23 mouse cellular contexts compared by ENCODE assay signal in genomic region chr1:86311467-86312005, GRCm38 (mm10). TPM values are rescaled to one million over a fixed set of nuclear protein-coding genes. Genes with fewer than 3 reads are reported as not detected.
DNase-seq lines count a peak whose midpoint lies in the region; ATAC-seq lines count a peak whose summit lies in the region.
"Had no signal": no experiment of that assay in that cellular context is flagged by ENCODE, and none has a peak within 500 bp of the region (broad histone marks: within the 10 kb centered on the region; RNA-seq: fewer than 3 reads in every experiment).

No protein-coding gene starts in this region.

- intact Hi-C loops in left cerebral cortex, postnatal 36 days (cut with DNase I): no loop called here

- no peaks in the 10 kb centered on the region for H3K9me3 ChIP-seq in forebrain, embryonic 12.5 days
- no peaks in the 10 kb centered on the region for H3K9me3 ChIP-seq in forebrain, embryonic 15.5 days
- no peaks in the 10 kb centered on the region for H3K9me3 ChIP-seq in lung, embryonic 15.5 days
- no peaks in the 10 kb centered on the region for H3K9me3 ChIP-seq in kidney, embryonic 16.5 days (ENCODE audit: low read length)
- H3K9me3 ChIP-seq: embryonic facial prominence, embryonic 15.5 days; G1E; heart, embryonic 10.5 days; megakaryocyte, embryonic 14.5 days; neural tube, embryonic 13.5 days had no signal

- no peak overlapping the region for H3K27ac ChIP-seq in forebrain, embryonic 12.5 days
- H3K27ac ChIP-seq in forebrain, embryonic 15.5 days (replicated peaks): no peak overlapping the region
- peak overlapping the region; percentile 27; the same call in 1 of the 2 replicates for H3K27ac ChIP-seq in lung, embryonic 15.5 days
- H3K27ac ChIP-seq in kidney, embryonic 16.5 days (ENCODE audit: low read length): no peak overlapping the region; the same call in none of the 2 replicates
- H3K27ac ChIP-seq: embryonic facial prominence, embryonic 15.5 days; heart, embryonic 10.5 days; hindbrain, postnatal 0 days; neural tube, embryonic 13.5 days; stomach, postnatal 0 days had no signal

- H3K36me3 ChIP-seq in forebrain, embryonic 12.5 days (replicated peaks): no peaks in the 10 kb centered on the region
- H3K36me3 ChIP-seq in forebrain, embryonic 15.5 days: no peaks in the 10 kb centered on the region
- H3K36me3 ChIP-seq in lung, embryonic 15.5 days: no peaks in the 10 kb centered on the region
- no peaks in the 10 kb centered on the region for H3K36me3 ChIP-seq in kidney, embryonic 16.5 days (ENCODE audit: insufficient read depth, low read length)
- H3K36me3 ChIP-seq: embryonic facial prominence, embryonic 15.5 days; G1E; heart, embryonic 10.5 days; neural tube, embryonic 13.5 days had no signal

- DNase-seq in lung, postnatal 25 days (ENCODE audit: low spot score): no peak
- DNase-seq in R1 (ENCODE audit: low read depth, low spot score): peak; percentile 96
- no peak for DNase-seq in left cerebral cortex, postnatal 36 days (ENCODE audit: low spot score in 2 of 2)
- no peak for DNase-seq in cerebellum, adult 8-10 months
- DNase-seq: adrenal gland, adult 8-10 months; B cell, adult 2 months; cerebellum, postnatal 25 days; heart, postnatal 14 days; layer of hippocampus, adult 9-11 months; lung, adult 2 months; right cerebral cortex, postnatal 25 days; thymus, postnatal 25 days had no signal

- H3K4me3 ChIP-seq in forebrain, embryonic 12.5 days (replicated peaks): no peak overlapping the region
- H3K4me3 ChIP-seq in forebrain, embryonic 15.5 days: no peak overlapping the region
- H3K4me3 ChIP-seq in lung, embryonic 15.5 days: no peak overlapping the region
- no peak overlapping the region for H3K4me3 ChIP-seq in kidney, embryonic 16.5 days (ENCODE audit: low read length)
- H3K4me3 ChIP-seq: embryonic facial prominence, embryonic 15.5 days; heart, embryonic 10.5 days; megakaryocyte, embryonic 14.5 days; neural tube, embryonic 13.5 days had no signal

- 31% methylated on average over 10 of the region's 10 CpGs for WGBS in forebrain, embryonic 12.5 days
- WGBS in forebrain, embryonic 15.5 days: 34% methylated on average over 10 of the region's 10 CpGs
- WGBS in lung, embryonic 15.5 days: 28% methylated on average over 10 of the region's 10 CpGs
- WGBS in kidney, embryonic 16.5 days: 26% methylated on average over 10 of the region's 10 CpGs

- ATAC-seq in forebrain, embryonic 12.5 days (ENCODE audit: low FRiP score): no peak
- no peak for ATAC-seq in forebrain, embryonic 15.5 days (replicated peaks)
- ATAC-seq in lung, embryonic 15.5 days (ENCODE audit: borderline replicate concordance, extremely low read depth, low FRiP score, low TSS enrichment): no peak
- peak; percentile 53; the same call in 1 of the 2 replicates for ATAC-seq in kidney, embryonic 16.5 days (ENCODE audit: low FRiP score, low TSS enrichment)
- ATAC-seq: hindbrain, postnatal 0 days had no signal

- H3K9ac ChIP-seq in forebrain, embryonic 12.5 days: no peak overlapping the region
- H3K9ac ChIP-seq in forebrain, embryonic 15.5 days (replicated peaks): no peak overlapping the region
- no peak overlapping the region for H3K9ac ChIP-seq in lung, embryonic 15.5 days
- no peak overlapping the region for H3K9ac ChIP-seq in kidney, embryonic 16.5 days (replicated peaks; ENCODE audit: low read length)
- H3K9ac ChIP-seq: embryonic facial prominence, embryonic 15.5 days; neural tube, embryonic 13.5 days had no signal

- H3K4me1 ChIP-seq in forebrain, embryonic 12.5 days: peaks cover 11% of the 10 kb centered on the region
- H3K4me1 ChIP-seq in forebrain, embryonic 15.5 days: no peaks in the 10 kb centered on the region
- peaks cover 6% of the 10 kb centered on the region for H3K4me1 ChIP-seq in lung, embryonic 15.5 days
- peaks cover 8% of the 10 kb centered on the region for H3K4me1 ChIP-seq in kidney, embryonic 16.5 days (ENCODE audit: insufficient read depth, low read length)
- H3K4me1 ChIP-seq: embryonic facial prominence, embryonic 15.5 days had no signal

- H3K27me3 ChIP-seq in forebrain, embryonic 12.5 days: peaks cover 8% of the 10 kb centered on the region; the same call in 1 of the 2 replicates
- H3K27me3 ChIP-seq in forebrain, embryonic 15.5 days: no peaks in the 10 kb centered on the region
- no peaks in the 10 kb centered on the region for H3K27me3 ChIP-seq in lung, embryonic 15.5 days
- no peaks in the 10 kb centered on the region for H3K27me3 ChIP-seq in kidney, embryonic 16.5 days (ENCODE audit: insufficient read depth, low read length)
- H3K27me3 ChIP-seq: embryonic facial prominence, embryonic 15.5 days; megakaryocyte, embryonic 14.5 days had no signal

- peak overlapping the region; percentile 29; the same call in 1 of the 2 replicates for H3K4me2 ChIP-seq in forebrain, embryonic 12.5 days
- no peak overlapping the region for H3K4me2 ChIP-seq in forebrain, embryonic 15.5 days (replicated peaks)
- peak overlapping the region; percentile 25 for H3K4me2 ChIP-seq in lung, embryonic 15.5 days
- H3K4me2 ChIP-seq in kidney, embryonic 16.5 days (replicated peaks; ENCODE audit: low read depth, low read length): no peak overlapping the region
- H3K4me2 ChIP-seq: embryonic facial prominence, embryonic 15.5 days; neural tube, embryonic 13.5 days had no signal

RNA-seq across cellular contexts. Expression of gene B3gnt7, which starts 8.9 kb away (rescaled TPM):
- polyA plus RNA-seq in forebrain, embryonic 12.5 days (2016; fragmentation: Nextera tagmentation; extraction: Ambion mirVana): 2.6 and 3.0 TPM in 2 replicates
- polyA plus RNA-seq in forebrain, embryonic 15.5 days (2015; fragmentation: Nextera tagmentation; extraction: Ambion mirVana): 3.3 and 4.0 TPM in 2 replicates
- 4.5 and 5.6 TPM in 2 replicates for polyA plus RNA-seq in lung, embryonic 15.5 days (2015; fragmentation: Nextera tagmentation; extraction: Ambion mirVana)
- 9.5 and 10.5 TPM in 2 replicates for polyA plus RNA-seq in kidney, embryonic 16.5 days (2015; fragmentation: Nextera tagmentation; extraction: Ambion mirVana)
- 1 to 10 TPM in 1 of 2 experiments, under 1 TPM in 1; 0.84 to 1.3 TPM for total RNA-seq in left cerebral cortex, postnatal 36 days (2021)
- polyA plus RNA-seq: G1E had no signal

RNA-seq across cellular contexts. Expression of gene Ncl, which starts 47.7 kb away (rescaled TPM):
- polyA plus RNA-seq in forebrain, embryonic 12.5 days (2016; fragmentation: Nextera tagmentation; extraction: Ambion mirVana): 453 and 465 TPM in 2 replicates
- 208 and 227 TPM in 2 replicates for polyA plus RNA-seq in forebrain, embryonic 15.5 days (2015; fragmentation: Nextera tagmentation; extraction: Ambion mirVana)
- polyA plus RNA-seq in lung, embryonic 15.5 days (2015; fragmentation: Nextera tagmentation; extraction: Ambion mirVana): 342 and 365 TPM in 2 replicates
- 432 and 504 TPM in 2 replicates for polyA plus RNA-seq in kidney, embryonic 16.5 days (2015; fragmentation: Nextera tagmentation; extraction: Ambion mirVana)
- 100 to 1,000 TPM; 132 to 142 TPM for total RNA-seq in left cerebral cortex, postnatal 36 days (2021)

Comparison
In these comparisons a context has a peak if more than half of its experiments do, and no peak if none do; other contexts are left out.
1. H3K4me2 ChIP-seq: peak in forebrain, embryonic 12.5 days (single experiment) and lung, embryonic 15.5 days (single experiment); none in forebrain, embryonic 15.5 days (single experiment) and kidney, embryonic 16.5 days (single experiment).